Mouse (Mus musculus) urinary bladder, postnatal 10 days (tissue): ENCODE results near the gene 2210408I21Rik.

Source experiments
- DNase-seq: peaks from one replicate; pipeline ENCODE4 v3.0.0; 2022; ENCODE audit warnings: low spot score

Gene 2210408I21Rik

GRCm38 (mm10) chr13:77489938-77490651 is 354.8 kb downstream of the 2210408I21Rik start:
- DNase-seq, result no peak

GRCm38 (mm10) chr13:77514046-77514445 is 378.7 kb downstream of the 2210408I21Rik start:
- no peak for DNase-seq

- no peak for DNase-seq
Measured at GRCm38 (mm10) chr13:77528960-77529699, 393.8 kb downstream of the 2210408I21Rik start.

GRCm38 (mm10) chr13:77529760-77530159 is 394.4 kb downstream of the 2210408I21Rik start:
- no peak for DNase-seq

- DNase-seq, result no peak
Measured at GRCm38 (mm10) chr13:77537466-77537865, 402.1 kb downstream of the 2210408I21Rik start.

GRCm38 (mm10) chr13:77547486-77548385 is 412.4 kb downstream of the 2210408I21Rik start:
- no peak for DNase-seq

- no peak for DNase-seq
Measured at GRCm38 (mm10) chr13:77548386-77548695, 413.0 kb downstream of the 2210408I21Rik start.

- no peak for DNase-seq
Measured at GRCm38 (mm10) chr13:77548750-77549149, 413.4 kb downstream of the 2210408I21Rik start.

- no peak for DNase-seq
Measured at GRCm38 (mm10) chr13:77594011-77594410, 458.7 kb downstream of the 2210408I21Rik start.

GRCm38 (mm10) chr13:77615346-77615745 is 480.0 kb downstream of the 2210408I21Rik start:
- no peak for DNase-seq
